Mouse (Mus musculus) brown adipose tissue, adult 24 weeks (tissue): Measurements from ENCODE around the gene Rabl2. TPM values are rescaled to one million over a fixed set of nuclear protein-coding genes. Genes with fewer than 3 reads are reported as not detected.

Source experiments
- polyA plus RNA-seq: library from polyadenylated mRNA; stranded (reverse); fragments of >200 nt; gene quantifications from 2 replicates; pipeline ENCODE4 v1.2.4, GENCODE M21; 2012; ENCODE audit not compliant: missing spikeins, insufficient read depth, insufficient read length

Rabl2 gene
- polyA plus RNA-seq, 1 experiment, result 4.4 TPM

Other genes with a start within 250 kb of the Rabl2 start
- gene Lmf2, start 236.3 kb downstream of the Rabl2 start, polyA plus RNA-seq, result 10.6 and 12.7 TPM in 2 replicates
- gene Ncaph2, start 236.2 kb downstream of the Rabl2 start, polyA plus RNA-seq, result 59.3 and 60.2 TPM in 2 replicates
- gene Sco2, start 218.1 kb downstream of the Rabl2 start, polyA plus RNA-seq, result 22.7 and 24.0 TPM in 2 replicates
- 0.55 TPM in 1 of 2 replicates, not detected in the other for gene Tymp, start 214.9 kb downstream of the Rabl2 start, polyA plus RNA-seq
- gene Odf3b, start 212.6 kb downstream of the Rabl2 start, polyA plus RNA-seq, result not detected in 2 replicates
- not detected in 2 replicates for gene Klhdc7b, start 207.0 kb downstream of the Rabl2 start, polyA plus RNA-seq
- not detected in 2 replicates for gene Syce3, start 181.4 kb downstream of the Rabl2 start, polyA plus RNA-seq
- gene Cpt1b, start 166.1 kb downstream of the Rabl2 start, polyA plus RNA-seq, result 440 and 455 TPM in 2 replicates
- gene C730034F03Rik, start 162.3 kb downstream of the Rabl2 start, polyA plus RNA-seq, result 1.1 and 2.4 TPM in 2 replicates
- 2.1 and 11.4 TPM in 2 replicates for gene Gm44502, start 162.2 kb downstream of the Rabl2 start, polyA plus RNA-seq
- gene Chkb, start 162.0 kb downstream of the Rabl2 start, polyA plus RNA-seq, result 151 and 203 TPM in 2 replicates
- gene Mapk8ip2, start 138.0 kb downstream of the Rabl2 start, polyA plus RNA-seq, result not detected in 2 replicates
- gene Arsa, start 114.5 kb downstream of the Rabl2 start, polyA plus RNA-seq, result 17.2 and 24.2 TPM in 2 replicates
- 6.8 and 15.5 TPM in 2 replicates for gene Shank3, start 92.3 kb downstream of the Rabl2 start, polyA plus RNA-seq
- gene Acr, start 23.6 kb downstream of the Rabl2 start, polyA plus RNA-seq, result not detected in 2 replicates
- gene Syt10, start 249.9 kb upstream of the Rabl2 start, polyA plus RNA-seq, result not detected in 2 replicates